Mouse (Mus musculus) heart, embryonic 11.5 days (tissue): ENCODE measurements around the gene Mapk1. TPM values are rescaled to one million over a fixed set of nuclear protein-coding genes. Genes with fewer than 3 reads are reported as not detected.

Experiments used
- ATAC-seq: fragments of 200-750 bp; cut with Nextera tagmentation; replicated peaks from 2 replicates; pipeline ENCODE4 v1.8.0; 2017; ENCODE audit warnings: moderate library complexity; ENCODE audit not compliant: insufficient number of reproducible peaks, low FRiP score, low TSS enrichment
- H3K27ac ChIP-seq: fragments of 300-500 bp; sonication (generic); 2 replicates; pipeline ENCODE4 v1.5.1; 2014; ENCODE audit warnings: mild to moderate bottlenecking, low read depth, low read length
- H3K27me3 ChIP-seq: fragments of 300-500 bp; sonication (generic); 2 replicates; pipeline ENCODE4 v1.6.1; 2014; ENCODE audit warnings: mild to moderate bottlenecking, low read length, mixed read lengths; ENCODE audit not compliant: control insufficient read depth, insufficient read depth
- H3K36me3 ChIP-seq: fragments of 300-500 bp; sonication (generic); 2 replicates; pipeline ENCODE4 v1.6.1; 2014; ENCODE audit warnings: mild to moderate bottlenecking, low read length, moderate library complexity, mixed read lengths; ENCODE audit not compliant: control insufficient read depth, insufficient read depth
- H3K4me1 ChIP-seq: fragments of 300-500 bp; sonication (generic); 2 replicates; pipeline ENCODE4 v1.6.1; 2014; ENCODE audit warnings: low read length; ENCODE audit not compliant: control insufficient read depth, insufficient read depth
- H3K4me2 ChIP-seq: fragments of 300-500 bp; sonication (generic); 2 replicates; pipeline ENCODE4 v1.6.1; 2014; ENCODE audit warnings: mild to moderate bottlenecking, moderate library complexity
- H3K4me3 ChIP-seq: fragments of 300-500 bp; sonication (generic); 2 replicates; pipeline ENCODE4 v1.5.1; 2014; ENCODE audit warnings: low read depth, low read length
- H3K9ac ChIP-seq: fragments of 300-500 bp; sonication (generic); 2 replicates; pipeline ENCODE4 v1.6.1; 2014; ENCODE audit warnings: mild to moderate bottlenecking, low read depth, low read length, moderate library complexity
- H3K9me3 ChIP-seq: fragments of 300-500 bp; sonication (generic); replicated peaks from 2 replicates; pipeline ENCODE4 v1.6.1; 2016; ENCODE audit warnings: low read length; ENCODE audit not compliant: control insufficient read depth
- WGBS: fragments of 180-500 bp; shearing (Covaris S2); extraction: QIAGEN DNeasy Blood & Tissue Kit; methylation state at CpG from one replicate; pipeline ENCODE4 v1.1.7; 2014; ENCODE audit not compliant: insufficient replicate concordance; 5-methylcytosine and 5-hydroxymethylcytosine counted together
- polyA plus RNA-seq: library from polyadenylated mRNA; unstranded; fragments of >200 nt; fragmentation: Nextera tagmentation; extraction: Ambion mirVana; gene quantifications from 2 replicates; pipeline ENCODE4 v1.2.1, GENCODE M21; 2014

Gene Mapk1
- 146 and 165 TPM in 2 replicates for polyA plus RNA-seq

DNA sequence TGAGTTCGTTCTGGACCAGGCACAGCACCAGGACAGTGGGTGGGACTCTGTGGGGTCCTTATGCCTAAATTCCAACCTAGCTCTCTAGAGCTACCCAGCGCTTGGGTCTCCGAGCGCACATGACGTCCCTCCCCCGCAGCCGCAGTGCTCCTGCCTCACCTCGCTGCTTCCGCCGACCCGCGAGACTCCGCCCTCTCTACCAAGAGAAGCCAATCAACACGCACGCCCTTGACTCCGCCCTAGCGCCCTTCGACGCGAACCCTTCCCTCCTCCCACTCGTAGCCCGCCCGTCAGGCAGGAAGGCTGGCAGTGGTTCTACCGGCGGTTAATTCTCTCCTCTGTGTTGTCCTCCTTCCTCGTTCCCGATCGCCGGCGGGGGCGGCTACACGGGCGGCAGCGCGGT, at the start of gene Mapk1:
Gene Mapk1 (plus strand): TSS at position 252 of the 403 bp plus-strand sequence.
- ATAC-seq: peak; percentile 98
- WGBS: under 1% methylated on average over 35 of the region's 35 CpGs

GRCm38 (mm10) chr16:16939543-16939942, 43.6 kb upstream of the Mapk1 start:
- Histone ChIP-seq H3K27me3 (no peaks in the 10 kb centered on the region), H3K36me3 (no peaks in the 10 kb centered on the region), H3K4me2 (no peak overlapping the region), H3K4me1 (no peaks in the 10 kb centered on the region), H3K27ac (no peak overlapping the region), H3K9me3 (no peaks in the 10 kb centered on the region; the same call in 1 of the 2 replicates), H3K4me3 (no peak overlapping the region), H3K9ac (no peak overlapping the region)
- 87% methylated on average over 9 of the region's 9 CpGs for WGBS
- no peak for ATAC-seq

More for the DNA sequence above, at the start of gene Mapk1:
- Histone ChIP-seq H3K9ac (peak within 1 kb of the TSS; percentile 94), H3K4me1 (peaks cover 13% of the 10 kb centered on the region), H3K27ac (peak within 1 kb of the TSS; percentile 93), H3K36me3 (no peaks in the 10 kb centered on the region; the same call in 1 of the 2 replicates), H3K4me3 (peak within 1 kb of the TSS; percentile 96), H3K4me2 (peak within 1 kb of the TSS; percentile 77), H3K9me3 (no peaks in the 10 kb centered on the region), H3K27me3 (no peaks in the 10 kb centered on the region)

- WGBS: 89% methylated on average over 2 of the region's 2 CpGs
- Histone ChIP-seq H3K4me3 (no peak overlapping the region), H3K4me1 (no peaks in the 10 kb centered on the region), H3K9me3 (no peaks in the 10 kb centered on the region; the same call in 1 of the 2 replicates), H3K9ac (no peak overlapping the region), H3K27ac (no peak overlapping the region), H3K4me2 (no peak overlapping the region), H3K36me3 (no peaks in the 10 kb centered on the region), H3K27me3 (no peaks in the 10 kb centered on the region)
- ATAC-seq: no peak
These were observed 42.1 kb upstream of the Mapk1 start for GRCm38 (mm10) chr16:16941078-16941477.

- Histone ChIP-seq H3K27me3 (no peaks in the 10 kb centered on the region), H3K4me2 (no peak overlapping the region), H3K4me1 (no peaks in the 10 kb centered on the region), H3K9me3 (no peaks in the 10 kb centered on the region), H3K4me3 (no peak overlapping the region), H3K9ac (no peak overlapping the region), H3K36me3 (no peaks in the 10 kb centered on the region), H3K27ac (no peak overlapping the region)
- ATAC-seq: no peak
- 8% methylated on average over 3 of the region's 5 CpGs for WGBS
These were observed 24.6 kb upstream of the Mapk1 start for GRCm38 (mm10) chr16:16958575-16958974.

DNA sequence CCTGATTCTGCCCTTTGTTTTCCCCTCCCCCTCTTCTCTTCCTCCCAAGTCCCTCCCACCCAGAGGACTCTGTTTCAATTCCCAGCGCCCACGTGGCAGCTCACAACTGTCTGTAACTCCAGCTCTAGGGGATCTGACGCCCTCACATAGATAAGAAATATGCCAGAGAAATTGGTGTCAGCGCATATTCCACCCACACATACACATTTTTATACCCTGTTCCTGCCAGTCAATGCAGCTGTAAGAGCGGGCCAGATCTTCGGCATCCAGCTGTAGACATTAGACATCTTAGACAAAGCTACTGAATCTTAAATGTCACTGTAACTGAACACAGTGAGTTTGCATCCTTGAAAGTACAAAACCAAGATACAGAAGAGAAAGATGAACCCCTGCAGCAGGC, 23.3 kb upstream of the Mapk1 start:
- H3K4me2 ChIP-seq: no peak overlapping the region
- H3K4me3 ChIP-seq: no peak overlapping the region
- no peak for ATAC-seq
- WGBS: 80% methylated on average over 6 of the region's 6 CpGs
- no peak overlapping the region for H3K9ac ChIP-seq
- no peaks in the 10 kb centered on the region for H3K4me1 ChIP-seq
- H3K27ac ChIP-seq: no peak overlapping the region
- no peaks in the 10 kb centered on the region for H3K36me3 ChIP-seq
- H3K9me3 ChIP-seq: no peaks in the 10 kb centered on the region
- no peaks in the 10 kb centered on the region for H3K27me3 ChIP-seq

- Histone ChIP-seq H3K9ac (no peak overlapping the region), H3K9me3 (no peaks in the 10 kb centered on the region), H3K4me3 (no peak overlapping the region), H3K4me2 (no peak overlapping the region), H3K27me3 (no peaks in the 10 kb centered on the region), H3K27ac (no peak overlapping the region), H3K36me3 (no peaks in the 10 kb centered on the region), H3K4me1 (no peaks in the 10 kb centered on the region)
- no peak for ATAC-seq
- WGBS: 59% methylated on average over 1 of the region's 1 CpGs
These were observed 18.0 kb upstream of the Mapk1 start for GRCm38 (mm10) chr16:16965149-16965548.

- Histone ChIP-seq H3K4me1 (no peaks in the 10 kb centered on the region), H3K27ac (no peak overlapping the region), H3K9ac (no peak overlapping the region), H3K9me3 (no peaks in the 10 kb centered on the region), H3K36me3 (no peaks in the 10 kb centered on the region), H3K4me3 (no peak overlapping the region), H3K4me2 (no peak overlapping the region), H3K27me3 (no peaks in the 10 kb centered on the region)
- ATAC-seq: no peak
These were observed 16.9 kb upstream of the Mapk1 start for GRCm38 (mm10) chr16:16966290-16966689.

DNA sequence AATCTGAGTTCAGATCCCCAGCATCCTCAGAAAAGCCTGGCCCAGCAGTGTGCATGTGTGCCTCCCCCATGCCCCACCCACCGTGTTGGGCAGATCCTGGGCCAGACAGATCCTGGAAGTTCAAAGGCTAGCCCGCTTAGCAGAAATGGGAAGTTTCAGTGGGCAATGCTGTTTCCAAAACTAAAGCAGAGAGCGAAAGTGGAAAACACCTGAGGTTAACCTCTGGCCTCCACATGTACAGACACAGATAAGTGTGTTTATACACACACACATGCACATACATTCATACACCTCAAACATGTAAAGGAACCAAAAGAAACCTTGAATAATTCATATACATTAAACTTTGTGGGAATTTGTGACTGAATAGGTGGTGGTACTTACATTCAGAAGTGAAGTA, 5.1 kb upstream of the Mapk1 start:
- H3K4me3 ChIP-seq: no peak overlapping the region
- WGBS: 79% methylated on average over 3 of the region's 3 CpGs

DNA sequence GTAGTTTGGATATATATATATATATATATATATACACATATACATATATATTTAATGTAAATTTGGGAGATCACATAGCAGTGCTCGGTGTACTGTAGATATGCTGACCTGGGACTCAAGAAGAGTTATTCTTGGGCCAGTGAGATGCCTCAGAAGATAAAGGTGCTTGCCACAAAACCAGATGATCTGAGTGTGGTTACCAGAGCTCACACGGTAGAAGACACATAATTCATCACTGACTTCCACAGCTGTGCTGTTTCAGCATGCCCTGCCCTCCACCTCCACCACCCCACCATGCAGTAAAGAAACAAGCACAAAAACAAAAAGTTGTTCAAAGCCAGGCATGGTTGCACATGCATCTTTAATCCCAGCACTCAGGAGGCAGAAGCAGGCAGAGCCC, 4.4 kb upstream of the Mapk1 start:
- WGBS: 70% methylated on average over 2 of the region's 2 CpGs
- Histone ChIP-seq H3K27ac (no peak overlapping the region), H3K27me3 (no peaks in the 10 kb centered on the region), H3K4me1 (no peaks in the 10 kb centered on the region), H3K4me2 (no peak overlapping the region), H3K9me3 (no peaks in the 10 kb centered on the region), H3K36me3 (no peaks in the 10 kb centered on the region), H3K4me3 (no peak overlapping the region), H3K9ac (no peak overlapping the region)
- no peak for ATAC-seq

More for the DNA sequence above, 5.1 kb upstream of the Mapk1 start:
- Histone ChIP-seq H3K9ac (no peak overlapping the region), H3K27ac (no peak overlapping the region), H3K4me2 (no peak overlapping the region), H3K4me1 (no peaks in the 10 kb centered on the region), H3K36me3 (no peaks in the 10 kb centered on the region), H3K27me3 (no peaks in the 10 kb centered on the region), H3K9me3 (no peaks in the 10 kb centered on the region)
- ATAC-seq: no peak
